In the genomic region with DNA sequence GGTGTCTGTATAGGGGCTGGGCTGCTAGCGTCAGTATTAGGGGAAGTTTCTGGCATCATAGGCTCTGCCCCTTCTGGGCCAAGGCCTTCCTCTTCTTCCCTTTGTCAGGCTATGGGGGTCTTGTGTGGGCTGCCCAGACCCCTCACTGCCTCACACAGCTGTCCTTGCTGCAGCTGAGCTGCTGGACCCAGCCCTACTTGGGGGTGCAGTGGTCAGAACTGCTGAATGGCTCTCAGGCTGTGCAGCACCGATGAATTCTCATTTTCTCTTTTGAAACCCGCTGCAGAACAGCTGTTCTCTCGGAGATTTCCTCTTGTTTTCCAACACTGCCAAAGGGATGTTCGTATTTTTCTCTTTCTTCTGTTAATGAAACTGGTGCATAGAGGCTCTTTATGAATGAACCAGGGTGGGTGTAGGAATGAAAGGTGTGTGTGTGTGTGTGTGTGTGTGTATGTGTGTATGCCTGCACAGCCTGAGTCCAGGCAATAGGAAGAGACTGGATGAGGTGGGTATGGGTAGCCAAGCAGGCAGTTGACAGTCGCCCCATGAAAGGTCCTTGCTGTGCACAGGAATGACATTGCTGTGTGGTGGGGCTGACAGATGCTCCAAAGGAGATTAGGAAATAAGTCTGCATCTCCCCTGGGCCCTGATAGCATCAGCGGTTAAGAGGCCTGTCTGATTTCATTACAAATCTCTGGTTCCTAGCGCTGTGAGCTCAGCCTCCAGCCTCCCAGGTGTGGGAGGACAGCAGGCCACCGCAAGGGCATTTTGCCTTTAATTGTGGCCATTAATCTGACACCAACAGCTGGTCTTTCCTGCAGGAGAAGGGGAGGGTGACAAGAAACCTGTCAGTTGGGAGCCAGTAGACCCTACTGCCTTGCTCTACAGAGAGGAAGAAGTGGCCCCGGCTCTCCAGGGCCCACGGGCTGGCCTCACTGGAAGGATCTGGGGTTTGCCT, we compare ENCODE assay signal across 15 mouse cellular contexts. TPM values are rescaled to one million over a fixed set of nuclear protein-coding genes. Genes with fewer than 3 reads are reported as not detected.
A peak's percentile ranks its signal among the peaks of the same experiment; 100 is the strongest.
DNase-seq lines count a peak whose midpoint lies in the region; ATAC-seq and TF ChIP-seq lines count a peak whose summit lies in the region.
"Had no signal": no experiment of that assay in that cellular context is flagged by ENCODE, and none has a peak within 500 bp of the region (broad histone marks: within the 10 kb centered on the region; RNA-seq: fewer than 3 reads in every experiment).

No protein-coding gene starts in this region.

- H3K27me3 ChIP-seq in forebrain, embryonic 13.5 days = peaks cover 9% of the 10 kb centered on the region; the same call in 1 of the 2 replicates
- H3K27me3 ChIP-seq in forebrain, embryonic 10.5 days (ENCODE audit: poor library complexity, severe bottlenecking) = peaks cover 52% of the 10 kb centered on the region
- no peaks in the 10 kb centered on the region for H3K27me3 ChIP-seq in C2C12 (ENCODE audit: control insufficient read depth, insufficient read depth, insufficient read length)
- no peaks in the 10 kb centered on the region for H3K27me3 ChIP-seq in hindbrain, embryonic 16.5 days (replicated peaks; ENCODE audit: control insufficient read depth, insufficient read depth, low read length)
- H3K27me3 ChIP-seq in midbrain, embryonic 16.5 days (ENCODE audit: control insufficient read depth, insufficient read depth, low read depth, low read length) = no peaks in the 10 kb centered on the region
- H3K27me3 ChIP-seq: heart, embryonic 12.5 days; limb, embryonic 15.5 days; lung, embryonic 15.5 days had no signal

- H3K36me3 ChIP-seq in forebrain, embryonic 13.5 days (ENCODE audit: poor library complexity, severe bottlenecking) = no peaks in the 10 kb centered on the region
- no peaks in the 10 kb centered on the region for H3K36me3 ChIP-seq in forebrain, embryonic 10.5 days (replicated peaks)
- no peaks in the 10 kb centered on the region for H3K36me3 ChIP-seq in C2C12 (ENCODE audit: control insufficient read depth, insufficient read depth)
- no peaks in the 10 kb centered on the region for H3K36me3 ChIP-seq in hindbrain, embryonic 16.5 days (ENCODE audit: control insufficient read depth, insufficient read depth, low read length)
- no peaks in the 10 kb centered on the region for H3K36me3 ChIP-seq in midbrain, embryonic 16.5 days (ENCODE audit: control insufficient read depth, insufficient read depth, low read length)
- H3K36me3 ChIP-seq: G1E; heart, embryonic 12.5 days; limb, embryonic 15.5 days; lung, embryonic 15.5 days had no signal

- ATAC-seq in forebrain, embryonic 13.5 days = no peak
- peak; percentile 72 for ATAC-seq in hindbrain, embryonic 16.5 days
- ATAC-seq in midbrain, embryonic 16.5 days = peak; percentile 48; the same call in 1 of the 2 replicates

- no peak for TF ChIP-seq CTCF in C2C12 (IDR thresholded peaks at IDR 0.05; ENCODE audit: control insufficient read depth, insufficient read depth, insufficient read length)

- H3K4me2 ChIP-seq in forebrain, embryonic 13.5 days = no peak overlapping the region
- no peak overlapping the region for H3K4me2 ChIP-seq in hindbrain, embryonic 16.5 days (ENCODE audit: low read length)
- H3K4me2 ChIP-seq in midbrain, embryonic 16.5 days (ENCODE audit: low read length) = no peak overlapping the region
- H3K4me2 ChIP-seq: heart, embryonic 12.5 days; limb, embryonic 15.5 days; lung, embryonic 15.5 days had no signal

- no peak overlapping the region for H3K4me3 ChIP-seq in forebrain, embryonic 13.5 days
- no peak overlapping the region for H3K4me3 ChIP-seq in forebrain, embryonic 10.5 days
- H3K4me3 ChIP-seq in C2C12 (ENCODE audit: insufficient read depth, poor library complexity, severe bottlenecking) = no peak overlapping the region
- H3K4me3 ChIP-seq in hindbrain, embryonic 16.5 days (ENCODE audit: low read length) = no peak overlapping the region
- no peak overlapping the region for H3K4me3 ChIP-seq in midbrain, embryonic 16.5 days (ENCODE audit: low read depth, low read length)
- H3K4me3 ChIP-seq: heart, embryonic 12.5 days; limb, embryonic 15.5 days; lung, embryonic 15.5 days had no signal

- 0 out of 2 replicates have a peak overlapping the region, but pooled peaks have one; percentile 4 for H3K9ac ChIP-seq in forebrain, embryonic 13.5 days
- 0 out of 2 replicates have a peak overlapping the region, but pooled peaks have one; percentile 28 for H3K9ac ChIP-seq in hindbrain, embryonic 16.5 days (ENCODE audit: low read depth, low read length)
- no peak overlapping the region for H3K9ac ChIP-seq in midbrain, embryonic 16.5 days (ENCODE audit: low read depth, low read length)
- H3K9ac ChIP-seq: heart, embryonic 12.5 days; limb, embryonic 15.5 days; lung, embryonic 15.5 days had no signal

- H3ac ChIP-seq in C2C12 (ENCODE audit: control insufficient read depth, insufficient read length, low read depth) = no peak overlapping the region

- 65% methylated on average over 11 of the region's 11 CpGs for WGBS in forebrain, embryonic 13.5 days
- 78% methylated on average over 11 of the region's 11 CpGs for WGBS in forebrain, embryonic 10.5 days
- 41% methylated on average over 11 of the region's 11 CpGs for WGBS in hindbrain, embryonic 16.5 days
- WGBS in midbrain, embryonic 16.5 days = 50% methylated on average over 11 of the region's 11 CpGs

- no peak for DNase-seq in forebrain, embryonic 10.5 days (ENCODE audit: extremely low spot score, low spot score)
- no peak for DNase-seq in layer of hippocampus, postnatal 14 days (ENCODE audit: low spot score in 2 of 2)
- no peak for DNase-seq in urinary bladder, adult 18-20 months (ENCODE audit: low spot score in 2 of 2)
- DNase-seq in thymus, adult 18-20 months = no peak
- DNase-seq: cerebellum, adult 9-11 months; gastrocnemius, postnatal 14 days; spleen, adult 18-20 months had no signal

- H3K4me1 ChIP-seq in forebrain, embryonic 13.5 days = peaks cover 22% of the 10 kb centered on the region
- H3K4me1 ChIP-seq in forebrain, embryonic 10.5 days = peaks cover 16% of the 10 kb centered on the region
- peaks cover 11% of the 10 kb centered on the region; the same call in 1 of the 2 replicates for H3K4me1 ChIP-seq in hindbrain, embryonic 16.5 days (ENCODE audit: control insufficient read depth, insufficient read depth, low read depth, low read length)
- H3K4me1 ChIP-seq in midbrain, embryonic 16.5 days (ENCODE audit: control insufficient read depth, insufficient read depth, low read length) = peaks cover 4% of the 10 kb centered on the region; the same call in 1 of the 2 replicates
- H3K4me1 ChIP-seq: lung, embryonic 15.5 days had no signal

- H3K27ac ChIP-seq in forebrain, embryonic 13.5 days = no peak overlapping the region
- no peak overlapping the region for H3K27ac ChIP-seq in forebrain, embryonic 10.5 days
- H3K27ac ChIP-seq in hindbrain, embryonic 16.5 days (ENCODE audit: low read depth, low read length) = peak overlapping the region; percentile 69
- no peak overlapping the region for H3K27ac ChIP-seq in midbrain, embryonic 16.5 days (ENCODE audit: low read length)
- H3K27ac ChIP-seq: limb, embryonic 15.5 days; lung, embryonic 15.5 days had no signal

- no peaks in the 10 kb centered on the region for H3K79me3 ChIP-seq in C2C12 (ENCODE audit: low read depth)

- H3K9me3 ChIP-seq in forebrain, embryonic 13.5 days (replicated peaks) = no peaks in the 10 kb centered on the region
- H3K9me3 ChIP-seq in forebrain, embryonic 10.5 days = no peaks in the 10 kb centered on the region
- H3K9me3 ChIP-seq in hindbrain, embryonic 16.5 days (ENCODE audit: control insufficient read depth, low read length) = no peaks in the 10 kb centered on the region
- H3K9me3 ChIP-seq in midbrain, embryonic 16.5 days (replicated peaks; ENCODE audit: control insufficient read depth, low read length, poor library complexity, severe bottlenecking) = no peaks in the 10 kb centered on the region
- H3K9me3 ChIP-seq: G1E; heart, embryonic 12.5 days; limb, embryonic 15.5 days; lung, embryonic 15.5 days had no signal

- no peaks in the 10 kb centered on the region for H3K79me2 ChIP-seq in C2C12 (ENCODE audit: control insufficient read depth, insufficient read depth)

TF ChIP-seq in C2C12, 6 proteins besides CTCF, POLR2A, EP300 and RAD21:
- TF ChIP-seq MAX (IDR thresholded peaks at IDR 0.05) (no peak), MYOD1 (IDR thresholded peaks at IDR 0.05; ENCODE audit: control insufficient read depth, insufficient read length, low read depth) (peak; percentile 39)
TF ChIP-seq in C2C12: peak in this region for 1.

RNA-seq across cellular contexts. Expression of gene Tspan3, which starts 26.5 kb away (rescaled TPM):
- 500 and 563 TPM in 2 replicates for polyA plus RNA-seq in forebrain, embryonic 13.5 days (2015; fragmentation: Nextera tagmentation; extraction: Ambion mirVana)
- 510 and 526 TPM in 2 replicates for polyA plus RNA-seq in forebrain, embryonic 10.5 days (2016; fragmentation: Nextera tagmentation; extraction: Ambion mirVana)
- 60.6 TPM for polyA plus RNA-seq in C2C12 (2012; fragmentation: generic; extraction: Trizol)
- polyA plus RNA-seq in hindbrain, embryonic 16.5 days (2015; fragmentation: Nextera tagmentation; extraction: Ambion mirVana) = 641 and 689 TPM in 2 replicates
- 561 and 610 TPM in 2 replicates for polyA plus RNA-seq in midbrain, embryonic 16.5 days (2015; fragmentation: Nextera tagmentation; extraction: Ambion mirVana)
- total RNA-seq in layer of hippocampus, postnatal 14 days (2021) = 100 to 1,000 TPM; 378 to 389 TPM
- polyA plus RNA-seq: G1E had no signal
